Mouse (Mus musculus) midbrain, embryonic 10.5 days (tissue): ENCODE measurements around the gene C530008M17Rik. TPM values are rescaled to one million over a fixed set of nuclear protein-coding genes. Genes with fewer than 3 reads are reported as not detected.

Experiments used
- DNase-seq: peaks from one replicate; pipeline ENCODE4 v3.0.0-alpha.2; 2017; ENCODE audit warnings: low spot score
- H3K27ac ChIP-seq: fragments of 300-500 bp; sonication (generic); replicated peaks from 2 replicates; pipeline ENCODE4 v1.5.1; 2016; ENCODE audit warnings: mild to moderate bottlenecking
- H3K27me3 ChIP-seq: fragments of 300-500 bp; sonication (generic); 2 replicates; pipeline ENCODE4 v1.6.1; 2016; ENCODE audit warnings: low read depth, mild to moderate bottlenecking; ENCODE audit not compliant: poor library complexity, severe bottlenecking
- H3K36me3 ChIP-seq: fragments of 300-500 bp; sonication (generic); 2 replicates; pipeline ENCODE4 v1.6.1; 2016; ENCODE audit warnings: mild to moderate bottlenecking, moderate library complexity
- H3K4me1 ChIP-seq: fragments of 300-500 bp; sonication (generic); 2 replicates; pipeline ENCODE4 v1.6.1; 2016
- H3K4me3 ChIP-seq: fragments of 300-500 bp; sonication (generic); 2 replicates; pipeline ENCODE4 v1.5.1; 2016; ENCODE audit warnings: mild to moderate bottlenecking, moderate library complexity
- H3K9me3 ChIP-seq: fragments of 300-500 bp; sonication (generic); replicated peaks from 2 replicates; pipeline ENCODE4 v1.6.1; 2016; ENCODE audit warnings: mild to moderate bottlenecking
- WGBS: fragments of 180-500 bp; shearing (Covaris S2); methylation state at CpG from one replicate; pipeline ENCODE4 v1.1.7; 2016; 5-methylcytosine and 5-hydroxymethylcytosine counted together
- polyA plus RNA-seq: library from polyadenylated mRNA; unstranded; fragments of >200 nt; fragmentation: Nextera tagmentation; extraction: Ambion mirVana; gene quantifications from 2 replicates; pipeline ENCODE4 v1.2.1, GENCODE M21; 2016

The C530008M17Rik gene
- polyA plus RNA-seq, 1 experiment from 2014 or later, result 31.5 TPM

GRCm38 (mm10) chr5:76798043-76798442 is 141.7 kb downstream of the C530008M17Rik start:
- no peaks in the 10 kb centered on the region for H3K4me1 ChIP-seq
- no peak for DNase-seq
- H3K4me3 ChIP-seq, result no peak overlapping the region
- H3K27me3 ChIP-seq, result no peaks in the 10 kb centered on the region
- peaks cover 38% of the 10 kb centered on the region for H3K36me3 ChIP-seq
- WGBS, result 94% methylated on average over 8 of the region's 8 CpGs
- no peaks in the 10 kb centered on the region; the same call in 1 of the 2 replicates for H3K9me3 ChIP-seq
- H3K27ac ChIP-seq, result no peak overlapping the region

- Histone ChIP-seq H3K9me3 (no peaks in the 10 kb centered on the region; the same call in 1 of the 2 replicates), H3K4me3 (no peak overlapping the region), H3K4me1 (no peaks in the 10 kb centered on the region), H3K36me3 (peaks cover 39% of the 10 kb centered on the region), H3K27me3 (no peaks in the 10 kb centered on the region), H3K27ac (no peak overlapping the region)
- DNase-seq, result no peak
- WGBS, result 92% methylated on average over 10 of the region's 10 CpGs
Measured at GRCm38 (mm10) chr5:76799471-76799870, 143.2 kb downstream of the C530008M17Rik start.

DNA sequence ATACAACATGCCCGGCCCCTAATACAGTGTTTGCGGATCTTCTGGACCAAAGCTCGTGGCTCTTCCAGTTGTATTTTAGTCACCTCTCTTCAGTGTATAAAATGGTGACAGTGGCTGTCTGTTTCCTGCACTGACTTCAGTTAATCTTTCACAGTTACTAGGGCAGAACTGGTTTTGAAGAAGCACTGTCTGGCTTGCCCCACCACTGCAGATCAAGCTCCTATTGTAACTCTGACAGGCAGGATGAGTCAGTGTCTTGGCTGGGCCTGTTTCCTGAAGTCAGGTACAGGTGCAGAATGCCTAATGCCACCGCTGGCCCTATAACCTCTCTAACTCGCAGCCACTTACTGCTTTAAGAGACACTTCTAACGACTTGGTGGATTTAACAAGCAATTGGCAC is 152.7 kb downstream of the C530008M17Rik start:
- Histone ChIP-seq H3K27me3 (no peaks in the 10 kb centered on the region), H3K36me3 (peaks cover 29% of the 10 kb centered on the region), H3K27ac (no peak overlapping the region), H3K9me3 (no peaks in the 10 kb centered on the region), H3K4me1 (no peaks in the 10 kb centered on the region), H3K4me3 (no peak overlapping the region)
- 95% methylated on average over 6 of the region's 6 CpGs for WGBS
- no peak for DNase-seq

GRCm38 (mm10) chr5:76815035-76815434 is 158.7 kb downstream of the C530008M17Rik start:
- H3K9me3 ChIP-seq, result no peaks in the 10 kb centered on the region
- H3K36me3 ChIP-seq, result peaks cover 28% of the 10 kb centered on the region
- WGBS, result 89% methylated on average over 11 of the region's 11 CpGs
- no peak overlapping the region for H3K27ac ChIP-seq
- no peaks in the 10 kb centered on the region for H3K4me1 ChIP-seq
- no peak overlapping the region for H3K4me3 ChIP-seq
- DNase-seq, result no peak
- H3K27me3 ChIP-seq, result no peaks in the 10 kb centered on the region

- no peak for DNase-seq
- Histone ChIP-seq H3K4me3 (no peak overlapping the region), H3K36me3 (peaks cover 27% of the 10 kb centered on the region), H3K4me1 (no peaks in the 10 kb centered on the region), H3K9me3 (no peaks in the 10 kb centered on the region), H3K27ac (no peak overlapping the region), H3K27me3 (no peaks in the 10 kb centered on the region)
- 89% methylated on average over 13 of the region's 13 CpGs for WGBS
Measured at GRCm38 (mm10) chr5:76815786-76816455, 159.6 kb downstream of the C530008M17Rik start.

DNA sequence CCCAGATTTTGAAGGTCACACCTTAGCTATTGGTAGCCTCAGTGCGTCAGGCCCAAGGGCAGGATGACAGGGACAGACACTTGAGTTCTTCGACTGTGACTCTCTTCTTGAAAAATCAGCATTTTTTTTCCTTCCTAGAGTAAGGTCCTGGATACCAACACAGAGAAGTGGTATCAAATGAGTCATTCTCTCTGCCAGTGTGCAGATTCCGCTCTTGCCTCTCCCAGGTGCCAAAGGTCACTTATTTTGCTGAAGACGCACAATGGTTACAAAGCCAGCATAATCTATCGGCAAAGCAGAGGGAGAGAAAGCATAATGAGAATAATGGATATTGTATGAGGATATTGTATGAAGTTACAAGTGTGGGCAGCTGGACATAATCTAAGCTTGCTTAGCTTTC is 160.4 kb downstream of the C530008M17Rik start:
- 87% methylated on average over 5 of the region's 5 CpGs for WGBS
- H3K27me3 ChIP-seq, result no peaks in the 10 kb centered on the region
- no peak for DNase-seq
- no peaks in the 10 kb centered on the region for H3K9me3 ChIP-seq
- H3K4me1 ChIP-seq, result no peaks in the 10 kb centered on the region
- H3K36me3 ChIP-seq, result peaks cover 32% of the 10 kb centered on the region
- no peak overlapping the region for H3K4me3 ChIP-seq
- no peak overlapping the region for H3K27ac ChIP-seq

- Histone ChIP-seq H3K4me1 (no peaks in the 10 kb centered on the region), H3K27me3 (no peaks in the 10 kb centered on the region), H3K4me3 (no peak overlapping the region), H3K27ac (no peak overlapping the region), H3K9me3 (no peaks in the 10 kb centered on the region), H3K36me3 (peaks cover 36% of the 10 kb centered on the region)
- WGBS, result 92% methylated on average over 15 of the region's 15 CpGs
- DNase-seq, result no peak
Measured at GRCm38 (mm10) chr5:76817678-76818077, 161.4 kb downstream of the C530008M17Rik start.

DNA sequence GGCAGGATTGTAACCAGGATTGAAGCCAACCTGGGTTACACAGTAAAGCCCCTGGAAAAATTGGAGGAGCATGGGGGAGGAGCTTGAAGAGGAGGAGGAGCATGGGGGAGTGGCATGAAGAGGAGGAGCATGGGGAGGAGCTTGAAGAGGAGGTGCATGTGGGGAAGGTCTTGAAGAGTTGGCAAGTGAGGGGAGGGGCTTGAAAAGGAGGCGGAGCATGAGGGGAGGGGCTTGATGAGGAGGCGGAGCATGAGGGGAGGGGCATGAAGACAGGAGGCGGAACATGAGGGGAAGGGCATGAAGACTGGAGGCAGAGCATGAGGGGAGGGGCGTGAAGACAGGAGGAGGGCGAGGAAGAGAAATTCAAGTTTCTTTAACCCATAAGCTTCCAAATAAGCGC is 162.5 kb downstream of the C530008M17Rik start:
- H3K36me3 ChIP-seq, result peaks cover 46% of the 10 kb centered on the region
- H3K27me3 ChIP-seq, result no peaks in the 10 kb centered on the region
- no peaks in the 10 kb centered on the region for H3K9me3 ChIP-seq
- WGBS, result 85% methylated on average over 6 of the region's 6 CpGs
- H3K4me1 ChIP-seq, result no peaks in the 10 kb centered on the region
- no peak for DNase-seq
- H3K27ac ChIP-seq, result no peak overlapping the region
- H3K4me3 ChIP-seq, result no peak overlapping the region

- H3K27ac ChIP-seq, result no peak overlapping the region
- no peak for DNase-seq
- no peak overlapping the region for H3K4me3 ChIP-seq
- peaks cover 64% of the 10 kb centered on the region for H3K36me3 ChIP-seq
- peaks cover under 1% of the 10 kb centered on the region; the same call in 1 of the 2 replicates for H3K4me1 ChIP-seq
- no peaks in the 10 kb centered on the region for H3K27me3 ChIP-seq
- WGBS, result 90% methylated on average over 15 of the region's 15 CpGs
- H3K9me3 ChIP-seq, result no peaks in the 10 kb centered on the region
Measured at GRCm38 (mm10) chr5:76822097-76822496, 165.8 kb downstream of the C530008M17Rik start.

DNA sequence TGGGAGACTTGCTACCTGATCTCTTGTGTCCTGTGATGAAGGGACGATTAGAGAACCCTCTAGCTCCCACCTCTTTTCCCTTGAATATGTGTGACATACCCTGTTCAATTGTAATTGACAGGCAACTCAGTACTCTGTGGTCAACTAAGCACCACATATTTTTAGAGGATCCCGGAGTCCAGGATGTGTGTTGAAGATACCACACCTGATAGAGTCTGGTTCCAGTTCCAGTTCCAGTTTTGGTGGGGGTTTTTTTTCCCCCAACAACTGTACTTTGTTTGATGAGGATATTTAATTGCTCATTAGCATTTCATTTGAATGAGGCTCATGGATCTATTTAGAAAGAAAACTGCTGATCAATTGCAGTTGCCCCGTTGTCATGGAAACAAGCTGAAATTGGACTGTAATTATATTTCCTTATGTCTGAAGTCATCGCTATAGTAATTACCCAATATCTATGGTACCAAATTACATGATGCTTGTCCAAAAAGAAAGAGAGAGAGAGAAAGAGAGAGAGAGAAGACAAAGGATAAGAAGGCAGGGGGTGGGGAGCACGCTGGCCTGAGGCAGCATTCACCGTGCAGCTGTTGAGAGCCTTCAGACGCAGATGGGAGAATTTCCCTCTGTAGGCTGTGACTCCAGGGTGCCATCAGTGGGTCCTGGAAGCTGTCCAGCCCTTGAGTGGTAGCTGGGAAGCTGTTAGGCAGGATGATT is 172.4 kb downstream of the C530008M17Rik start:
- Histone ChIP-seq H3K9me3 (peaks cover 9% of the 10 kb centered on the region), H3K27ac (no peak overlapping the region), H3K4me1 (peaks cover 6% of the 10 kb centered on the region; the same call in 1 of the 2 replicates), H3K4me3 (no peak overlapping the region), H3K36me3 (peaks cover 75% of the 10 kb centered on the region), H3K27me3 (no peaks in the 10 kb centered on the region)
- WGBS, result 85% methylated on average over 7 of the region's 7 CpGs
- no peak for DNase-seq

- no peak for DNase-seq
- WGBS, result 77% methylated on average over 17 of the region's 17 CpGs
Measured at GRCm38 (mm10) chr5:76832529-76833210, 176.4 kb downstream of the C530008M17Rik start.

GRCm38 (mm10) chr5:76837018-76837417 is 180.7 kb downstream of the C530008M17Rik start:
- Histone ChIP-seq H3K27me3 (no peaks in the 10 kb centered on the region), H3K27ac (no peak overlapping the region), H3K9me3 (no peaks in the 10 kb centered on the region), H3K4me3 (no peak overlapping the region), H3K36me3 (peaks cover 20% of the 10 kb centered on the region), H3K4me1 (no peaks in the 10 kb centered on the region; the same call in none of the 2 replicates)
- DNase-seq, result no peak
- 60% methylated on average over 5 of the region's 5 CpGs for WGBS

More at GRCm38 (mm10) chr5:76832529-76833210, 176.4 kb downstream of the C530008M17Rik start:
- Histone ChIP-seq H3K27me3 (no peaks in the 10 kb centered on the region), H3K4me3 (no peak overlapping the region), H3K4me1 (peaks cover under 1% of the 10 kb centered on the region; the same call in 1 of the 2 replicates), H3K9me3 (peaks cover 9% of the 10 kb centered on the region), H3K36me3 (peaks cover 50% of the 10 kb centered on the region), H3K27ac (no peak overlapping the region)
